8 mouse cellular contexts compared by ENCODE assay signal in genomic region chr16:93543704-93544103, GRCm38 (mm10).
DNase-seq lines count a peak whose midpoint lies in the region; ATAC-seq and TF ChIP-seq lines count a peak whose summit lies in the region.

No protein-coding gene starts in this region.

- H3K79me2 ChIP-seq in C2C12 (ENCODE audit: control insufficient read depth, insufficient read depth): no peaks in the 10 kb centered on the region

- no peak for TF ChIP-seq POLR2A in limb, embryonic 14.5 days (IDR thresholded peaks at IDR 0.05; ENCODE audit: borderline replicate concordance, extremely low read depth, insufficient read depth, insufficient read length)

- H3K9me3 ChIP-seq in kidney, embryonic 14.5 days (ENCODE audit: control insufficient read depth, low read length): no peaks in the 10 kb centered on the region
- no peaks in the 10 kb centered on the region for H3K9me3 ChIP-seq in limb, embryonic 14.5 days (ENCODE audit: control insufficient read depth, low read length)
- no peaks in the 10 kb centered on the region for H3K9me3 ChIP-seq in neural tube, embryonic 11.5 days (ENCODE audit: control insufficient read depth, low read length)

- peak; percentile 67 for ATAC-seq in kidney, embryonic 14.5 days (ENCODE audit: low FRiP score, low TSS enrichment)
- ATAC-seq in limb, embryonic 14.5 days (ENCODE audit: low FRiP score, low read depth): peak; percentile 77
- ATAC-seq in neural tube, embryonic 11.5 days (ENCODE audit: insufficient read depth, low FRiP score, low TSS enrichment): no peak

- H3K4me1 ChIP-seq in kidney, embryonic 14.5 days (ENCODE audit: control insufficient read depth, insufficient read depth, low read length): no peaks in the 10 kb centered on the region
- no peaks in the 10 kb centered on the region for H3K4me1 ChIP-seq in limb, embryonic 14.5 days (ENCODE audit: control insufficient read depth, insufficient read depth, low read length)
- H3K4me1 ChIP-seq in neural tube, embryonic 11.5 days (ENCODE audit: control insufficient read depth, insufficient read depth, low read length): no peaks in the 10 kb centered on the region

- no peak overlapping the region for H3ac ChIP-seq in C2C12 (ENCODE audit: control insufficient read depth, insufficient read length, low read depth)

- no peaks in the 10 kb centered on the region for H3K36me3 ChIP-seq in C2C12 (ENCODE audit: control insufficient read depth, insufficient read depth)
- H3K36me3 ChIP-seq in kidney, embryonic 14.5 days (ENCODE audit: control insufficient read depth, insufficient read depth, low read length): no peaks in the 10 kb centered on the region
- H3K36me3 ChIP-seq in limb, embryonic 14.5 days (ENCODE audit: control insufficient read depth, insufficient read depth, low read length): no peaks in the 10 kb centered on the region
- no peaks in the 10 kb centered on the region for H3K36me3 ChIP-seq in neural tube, embryonic 11.5 days (ENCODE audit: control insufficient read depth, insufficient read depth, low read length)

- TF ChIP-seq CTCF in C2C12 (IDR thresholded peaks at IDR 0.05; ENCODE audit: control insufficient read depth, insufficient read depth, insufficient read length): peak; percentile 30

- H3K4me2 ChIP-seq in kidney, embryonic 14.5 days (replicated peaks; ENCODE audit: low read depth, low read length): no peak overlapping the region
- H3K4me2 ChIP-seq in limb, embryonic 14.5 days (replicated peaks; ENCODE audit: low read depth, low read length, severe bottlenecking): no peak overlapping the region
- H3K4me2 ChIP-seq in neural tube, embryonic 11.5 days (ENCODE audit: low read depth): no peak overlapping the region

- no peak overlapping the region for H3K27ac ChIP-seq in kidney, embryonic 14.5 days (ENCODE audit: low read depth, low read length)
- no peak overlapping the region for H3K27ac ChIP-seq in limb, embryonic 14.5 days (replicated peaks; ENCODE audit: low read depth, low read length)
- no peak overlapping the region for H3K27ac ChIP-seq in neural tube, embryonic 11.5 days (ENCODE audit: low read depth, low read length)

- no peak overlapping the region for H3K4me3 ChIP-seq in C2C12 (ENCODE audit: insufficient read depth, poor library complexity, severe bottlenecking)
- H3K4me3 ChIP-seq in kidney, embryonic 14.5 days (ENCODE audit: low read length): no peak overlapping the region
- H3K4me3 ChIP-seq in limb, embryonic 14.5 days (replicated peaks; ENCODE audit: low read length): no peak overlapping the region
- H3K4me3 ChIP-seq in neural tube, embryonic 11.5 days (ENCODE audit: low read depth, low read length): no peak overlapping the region

- H3K79me3 ChIP-seq in C2C12 (ENCODE audit: low read depth): no peaks in the 10 kb centered on the region

- H3K9ac ChIP-seq in kidney, embryonic 14.5 days (ENCODE audit: low read depth, low read length): no peak overlapping the region
- no peak overlapping the region for H3K9ac ChIP-seq in limb, embryonic 14.5 days (ENCODE audit: low read depth, low read length, severe bottlenecking)
- no peak overlapping the region for H3K9ac ChIP-seq in neural tube, embryonic 11.5 days (ENCODE audit: low read length)

- H3K27me3 ChIP-seq in C2C12 (ENCODE audit: control insufficient read depth, insufficient read depth, insufficient read length): no peaks in the 10 kb centered on the region
- H3K27me3 ChIP-seq in kidney, embryonic 14.5 days (ENCODE audit: control insufficient read depth, insufficient read depth, low read length): no peaks in the 10 kb centered on the region
- H3K27me3 ChIP-seq in limb, embryonic 14.5 days (ENCODE audit: control insufficient read depth, insufficient read depth, low read length): no peaks in the 10 kb centered on the region
- no peaks in the 10 kb centered on the region for H3K27me3 ChIP-seq in neural tube, embryonic 11.5 days (ENCODE audit: control insufficient read depth, insufficient read depth, low read length)

- WGBS in kidney, embryonic 14.5 days: 4% methylated on average over 8 of the region's 8 CpGs
- WGBS in limb, embryonic 14.5 days: 2% methylated on average over 8 of the region's 8 CpGs
- 5% methylated on average over 8 of the region's 8 CpGs for WGBS in neural tube, embryonic 11.5 days

- DNase-seq in R1 (ENCODE audit: low read depth, low spot score): peak; percentile 81
- peak; percentile 80 to 83 for DNase-seq in cerebellum, postnatal 14 days
- peak; percentile 15 to 63 for DNase-seq in frontal cortex, postnatal 14 days (ENCODE audit: low spot score in 2 of 2)
- peak; percentile 90 for DNase-seq in limb, embryonic 14.5 days (ENCODE audit: low spot score)
- peak; percentile 62 for DNase-seq in neural tube, embryonic 11.5 days (ENCODE audit: low spot score)
- DNase-seq in testis, postnatal 14 days (ENCODE audit: low spot score): peak; percentile 25

TF ChIP-seq in C2C12, 6 proteins besides CTCF, POLR2A, EP300 and RAD21:
- TF ChIP-seq MAX (IDR thresholded peaks at IDR 0.05): no peak
- TF ChIP-seq CEBPB (IDR thresholded peaks at IDR 0.05; ENCODE audit: low read depth): peak; percentile 49
- TF ChIP-seq MYOD1 (IDR thresholded peaks at IDR 0.05; ENCODE audit: control insufficient read depth, insufficient read length, low read depth): no peak

Comparison
In these comparisons a context has a peak if more than half of its experiments do, and no peak if none do; other contexts are left out.
1. DNase-seq: peak in every context shown above with its lines; median percentile 90 in limb, embryonic 14.5 days; 82 in cerebellum, postnatal 14 days; 81 in R1; 62 in neural tube, embryonic 11.5 days; 39 in frontal cortex, postnatal 14 days; 25 in testis, postnatal 14 days.